Mouse (Mus musculus) kidney, adult 8-10 months (tissue): ENCODE data around the gene Cdyl.

Experiments used
- DNase-seq, 2 experiments: peaks; one replicate each; pipeline ENCODE4 v3.0.0; 2022

The Cdyl gene

DNA sequence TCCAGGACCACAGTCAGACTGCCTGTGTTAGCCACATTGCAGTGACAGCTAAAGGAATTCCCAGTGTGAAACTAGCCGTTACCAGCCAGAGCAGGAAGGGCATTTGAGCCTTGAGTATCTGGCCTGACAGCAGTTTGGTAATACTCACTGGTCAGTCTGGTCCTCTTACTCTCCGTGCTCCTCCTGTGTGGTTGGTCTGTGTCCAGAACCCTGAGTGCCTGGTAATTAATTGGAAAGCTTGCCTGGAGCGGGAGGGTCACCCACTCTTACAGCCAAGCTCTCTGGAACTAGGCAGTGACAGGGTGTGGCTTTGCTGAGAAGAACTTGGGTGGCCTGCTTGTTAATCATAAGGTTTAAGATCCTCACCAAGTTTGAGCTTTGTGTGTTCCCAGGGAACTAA, 189.1 kb downstream of the Cdyl start:
- peak; percentile 27 to 28 for DNase-seq

DNA sequence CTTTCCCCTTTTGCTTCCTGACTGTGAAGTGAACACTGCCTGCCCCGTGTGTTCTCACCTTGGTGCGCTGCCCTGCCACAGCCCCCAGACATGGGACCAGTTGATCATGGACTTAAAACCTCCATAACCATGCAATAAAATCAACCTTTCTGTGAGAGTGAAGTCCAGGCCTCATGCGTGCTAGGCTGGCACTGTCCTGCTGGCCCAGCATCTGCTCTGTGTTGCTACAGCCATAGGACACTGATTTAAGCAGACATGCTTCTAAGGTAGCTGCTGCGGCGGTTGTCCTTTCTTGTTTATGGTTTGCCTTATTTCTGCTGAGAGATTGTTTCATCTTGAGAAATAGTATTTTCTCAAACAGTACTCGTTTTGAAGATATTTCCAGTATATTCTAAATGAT, 191.9 kb downstream of the Cdyl start:
- DNase-seq = no peak

DNA sequence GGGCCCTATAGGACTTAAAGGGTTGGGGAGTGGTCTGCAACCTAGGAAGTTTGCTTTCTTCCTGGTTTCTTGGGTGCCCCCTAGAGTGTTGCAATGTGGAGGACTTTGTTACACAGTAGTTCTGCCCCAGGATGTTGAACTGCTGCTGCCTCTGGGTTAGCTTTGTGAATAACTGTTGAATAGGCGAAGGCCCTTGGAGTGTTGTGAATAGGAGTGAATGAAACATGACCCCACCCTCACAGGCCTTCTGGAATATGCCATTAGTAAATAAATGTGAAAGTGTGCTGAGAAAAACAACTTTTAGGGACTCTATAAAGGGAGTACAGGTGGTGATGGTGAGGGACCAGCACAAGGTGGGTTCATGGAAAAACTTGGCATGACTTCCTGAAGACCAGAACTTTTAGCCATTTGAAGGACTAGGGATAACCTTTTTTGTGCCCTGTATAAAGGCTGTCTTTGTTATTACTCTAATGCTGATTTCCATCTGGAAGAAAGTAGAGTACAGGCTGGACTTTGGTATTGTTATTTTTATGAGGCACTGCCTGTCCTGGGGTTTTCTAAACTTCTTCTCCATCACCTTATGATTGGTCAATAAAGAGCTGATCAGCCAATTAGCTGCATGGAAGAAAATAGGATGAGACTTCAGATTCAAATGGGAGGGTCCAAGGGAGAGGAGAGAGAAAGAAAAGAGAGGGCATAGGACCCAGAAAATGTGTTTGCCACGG, 193.4 kb downstream of the Cdyl start:
- DNase-seq = no peak

DNA sequence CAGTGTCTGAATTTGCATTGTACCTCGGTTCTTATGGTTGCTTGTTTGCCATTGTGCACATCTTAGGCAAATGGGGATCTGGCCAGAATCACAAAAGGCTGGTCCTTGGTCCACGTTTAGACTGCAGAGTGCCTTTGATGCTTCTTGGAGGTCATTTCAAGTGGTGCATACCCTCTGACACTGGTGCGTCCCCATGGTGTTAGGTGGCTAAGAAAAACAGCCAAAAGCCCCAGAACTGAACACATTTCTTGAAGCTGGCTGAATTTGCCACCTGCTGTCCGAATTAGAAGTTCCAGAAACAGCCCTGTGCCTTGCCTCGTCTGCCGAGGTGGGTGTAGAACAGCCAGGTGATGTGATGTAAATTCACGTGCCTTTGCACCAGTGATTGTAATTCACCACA, 197.9 kb downstream of the Cdyl start:
- DNase-seq = no peak

DNA sequence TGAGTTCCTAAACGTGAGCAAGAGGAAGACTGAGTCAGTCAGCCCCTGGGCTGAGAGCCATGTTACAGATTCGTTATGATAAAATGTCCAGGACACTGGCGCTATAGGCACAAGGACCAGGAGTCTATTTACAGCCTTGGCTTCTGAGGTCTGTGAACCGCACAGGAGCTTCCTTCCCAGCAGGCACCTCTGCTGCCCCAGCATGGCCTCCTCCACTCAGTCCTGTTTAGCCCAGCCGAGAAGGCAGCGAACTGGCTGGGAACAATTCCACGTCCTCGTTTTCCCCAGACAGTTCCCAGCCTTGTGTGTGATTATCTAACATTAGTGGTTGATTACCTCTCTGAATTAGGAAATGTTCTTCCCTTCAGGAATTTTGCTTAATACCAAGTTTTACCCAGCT, 201.3 kb downstream of the Cdyl start:
- DNase-seq = no peak

DNA sequence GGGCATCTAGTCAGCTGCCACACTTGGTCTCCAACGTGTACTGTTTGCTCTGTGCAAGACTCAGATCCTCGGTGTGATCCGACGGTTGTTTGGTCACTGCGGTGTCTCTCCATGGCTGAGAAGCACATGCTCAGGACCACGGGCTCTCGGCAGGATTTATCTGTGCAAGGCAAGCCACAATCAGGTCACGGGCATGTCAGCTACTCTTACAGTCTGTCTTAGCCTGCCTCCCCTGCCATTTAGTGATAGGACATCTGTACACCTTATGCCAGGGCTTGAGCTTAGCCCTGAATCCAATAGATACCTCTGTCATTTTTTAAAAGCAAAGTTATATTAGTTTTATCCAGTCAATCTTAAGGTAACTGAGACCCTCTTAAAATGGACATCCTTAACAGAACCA, 211.0 kb downstream of the Cdyl start:
- no peak for DNase-seq

DNA sequence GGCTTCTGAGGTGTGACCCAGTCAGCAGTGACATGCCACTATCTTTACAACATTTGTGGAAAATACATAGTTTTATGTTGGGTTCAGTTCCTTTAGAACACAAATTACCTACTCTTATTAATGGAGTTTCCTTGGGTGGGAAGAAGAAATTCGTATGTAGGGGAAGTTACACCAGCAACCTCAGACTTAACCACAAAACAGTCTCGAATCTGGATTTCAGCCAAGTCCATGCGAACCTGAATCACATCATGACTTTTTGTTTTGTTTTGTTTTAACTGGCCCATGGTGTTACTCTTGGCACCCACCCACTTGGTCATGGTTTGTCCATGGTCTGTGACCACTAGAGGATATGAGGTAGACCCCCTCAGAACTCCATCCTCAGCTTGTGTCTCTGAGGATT, 211.5 kb downstream of the Cdyl start:
- DNase-seq = no peak

DNA sequence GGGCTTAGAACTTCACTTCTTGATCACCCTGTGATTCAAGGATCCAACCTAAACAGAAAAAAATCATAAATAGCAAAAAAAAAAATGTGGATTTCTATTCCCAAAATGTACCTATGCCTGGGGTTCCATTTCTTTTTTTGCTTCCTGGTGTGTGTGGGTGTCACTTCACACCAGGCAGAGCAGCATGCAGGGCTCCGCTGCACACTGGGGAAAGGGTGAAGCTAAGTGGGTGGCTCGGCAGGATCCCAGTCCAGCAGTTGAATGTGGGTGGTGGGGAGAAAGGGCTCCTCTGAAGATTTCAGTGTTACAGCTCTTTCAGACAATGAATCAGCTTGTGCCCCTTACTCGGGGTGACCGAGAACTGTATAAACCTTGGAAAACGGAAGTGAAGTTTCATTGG, 215.8 kb downstream of the Cdyl start:
- DNase-seq = no peak

DNA sequence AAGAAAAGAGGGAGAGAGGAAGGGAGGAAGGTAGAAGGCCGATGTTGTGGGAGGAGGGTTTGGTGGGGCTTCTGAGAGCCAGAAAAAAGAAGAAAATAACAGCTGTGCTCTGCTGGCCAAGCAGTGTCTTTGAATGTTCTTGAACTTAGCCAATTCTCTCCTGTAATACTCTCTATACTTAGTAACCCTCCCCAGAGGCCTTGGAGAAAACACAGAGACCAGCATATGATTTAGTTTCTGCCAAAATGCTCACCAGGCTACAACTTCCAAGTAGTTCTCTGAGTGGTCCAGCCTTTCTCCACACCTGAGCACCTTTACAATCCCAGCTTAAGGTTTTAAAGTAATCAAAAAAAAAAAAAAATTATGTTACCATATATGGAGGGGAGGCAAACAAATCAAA, 218.6 kb downstream of the Cdyl start:
- DNase-seq = no peak

DNA sequence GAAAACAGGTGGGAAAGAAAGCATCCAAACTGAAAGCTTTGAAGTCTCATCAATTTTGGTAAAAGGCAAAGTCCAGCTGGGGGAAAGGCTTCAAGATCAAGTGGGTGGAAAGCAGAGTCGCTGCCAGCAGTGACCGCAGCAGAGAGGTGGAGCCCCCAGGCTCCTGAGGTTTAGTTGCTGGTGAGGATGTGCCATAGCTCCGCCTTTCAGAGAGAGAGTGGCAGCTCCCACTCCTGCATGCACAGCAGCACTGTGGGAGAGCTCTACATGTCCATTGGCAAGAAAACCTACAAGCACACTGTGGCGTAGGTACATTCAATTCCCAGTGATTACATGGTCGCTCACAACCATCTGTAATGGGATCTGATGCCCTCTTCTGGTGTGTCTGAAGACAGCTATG, 219.4 kb downstream of the Cdyl start:
- DNase-seq = no peak

DNA sequence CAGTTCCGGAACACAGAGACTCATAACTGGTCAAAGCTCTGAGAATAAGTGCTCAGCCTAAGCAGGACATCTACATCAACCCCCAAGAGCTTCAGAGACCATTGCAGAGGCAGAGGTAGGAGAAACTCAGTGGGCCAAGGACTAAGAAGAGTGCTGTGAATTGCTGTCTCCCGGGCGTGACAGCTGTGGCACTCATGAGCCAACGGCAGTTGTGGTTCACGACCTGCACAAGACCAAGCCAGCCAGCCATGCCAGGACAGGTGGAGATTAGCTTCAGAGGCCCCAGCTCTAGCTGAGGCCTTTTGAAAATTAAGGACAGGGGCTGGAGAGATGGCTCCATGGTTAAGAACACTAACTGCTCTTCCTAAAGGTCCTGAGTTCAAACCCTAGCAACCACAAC, 219.9 kb downstream of the Cdyl start:
- DNase-seq = no peak

DNA sequence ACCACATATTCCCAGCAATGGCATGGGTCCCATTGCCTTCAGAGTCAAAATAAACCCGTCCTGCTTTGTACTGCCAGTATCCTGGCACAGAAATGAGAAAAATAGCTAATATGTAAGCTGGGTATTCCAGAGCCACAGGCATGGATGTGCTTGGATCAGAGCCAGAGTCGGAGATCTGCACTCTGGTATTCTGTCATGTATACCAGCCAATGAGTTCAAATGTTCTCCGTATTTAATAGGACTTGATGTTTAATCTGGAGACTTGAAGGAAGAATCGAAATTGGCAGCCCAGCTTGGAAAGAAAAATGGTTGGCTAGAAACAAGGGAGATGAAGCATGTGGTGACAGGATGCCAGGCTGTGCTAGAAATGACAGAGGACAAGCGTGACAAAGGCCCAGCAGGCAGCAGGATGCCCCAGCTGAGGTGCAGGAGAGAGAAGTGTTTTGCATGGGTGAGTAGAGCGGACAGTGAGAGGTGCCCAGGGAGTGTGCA, 221.0 kb downstream of the Cdyl start:
- peak; percentile 59 to 71 for DNase-seq

DNA sequence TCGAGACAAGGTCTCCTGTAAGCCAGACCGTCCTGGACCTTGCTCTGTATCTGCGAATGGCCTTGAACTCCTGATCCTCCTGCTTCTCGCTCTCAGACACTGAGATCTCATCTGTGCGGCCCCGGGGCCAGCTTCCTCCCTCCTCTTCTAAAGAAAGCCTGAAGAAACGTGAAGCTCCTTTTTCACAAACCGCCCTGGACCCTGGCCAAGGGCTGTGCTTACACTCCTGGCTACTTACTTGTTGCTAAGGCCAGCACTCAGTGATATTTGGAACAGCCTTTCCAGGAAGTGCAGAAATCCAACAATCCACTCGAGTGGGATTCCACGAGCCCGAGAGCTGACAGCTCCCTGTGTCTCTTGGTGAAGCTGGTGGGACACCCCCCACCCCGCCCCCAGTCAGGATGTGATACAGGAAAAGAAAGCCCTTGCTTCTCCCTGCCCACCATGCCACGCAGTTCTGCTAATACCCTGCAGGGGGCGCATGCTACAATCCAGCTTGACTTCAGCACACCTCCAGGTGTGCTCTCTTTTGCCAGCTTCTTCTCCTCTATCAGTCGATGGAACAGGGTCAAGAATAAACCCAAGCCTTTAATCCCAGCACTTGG, 226.6 kb downstream of the Cdyl start:
- peak; percentile 6 to 62 for DNase-seq

DNA sequence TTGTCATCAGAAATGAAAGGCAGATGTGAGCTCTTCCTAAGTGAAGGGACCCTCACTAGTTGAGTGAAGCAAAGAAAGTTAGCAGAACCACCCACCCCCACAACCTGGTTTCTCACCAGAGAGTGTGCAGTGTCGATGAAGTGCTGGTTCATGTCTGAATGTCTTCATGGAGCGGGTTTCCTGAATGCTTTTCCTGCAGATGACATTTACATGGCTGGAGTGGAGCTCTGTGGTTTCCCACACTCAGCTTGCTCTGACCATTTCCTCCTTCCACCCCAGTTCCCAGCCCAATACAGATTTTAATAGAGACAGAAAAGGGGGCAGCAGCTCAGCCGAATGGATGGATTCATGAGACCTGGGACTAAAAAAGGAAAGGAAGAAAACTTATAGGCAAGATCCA, 233.2 kb downstream of the Cdyl start:
- no peak for DNase-seq

DNA sequence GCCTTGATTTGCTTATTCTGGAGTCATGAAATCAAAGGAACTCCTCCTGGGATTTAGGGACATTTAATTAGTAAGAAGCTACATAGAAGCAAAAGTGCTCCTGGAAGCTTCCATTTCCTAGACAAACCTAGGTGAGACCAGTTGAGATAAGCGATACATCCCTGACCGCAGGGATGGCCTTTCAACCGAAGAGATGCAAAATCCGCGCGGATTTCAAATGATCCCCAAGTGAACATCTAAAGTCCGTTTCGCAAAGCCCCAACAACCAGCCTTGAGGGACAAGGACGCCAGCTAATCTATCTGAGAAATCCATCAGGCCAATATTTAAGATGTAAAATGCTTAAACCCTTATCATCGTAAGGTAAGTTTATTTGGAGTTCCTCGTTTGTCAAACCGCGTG, 245.7 kb downstream of the Cdyl start:
- DNase-seq = peak; percentile 20 to 21

DNA sequence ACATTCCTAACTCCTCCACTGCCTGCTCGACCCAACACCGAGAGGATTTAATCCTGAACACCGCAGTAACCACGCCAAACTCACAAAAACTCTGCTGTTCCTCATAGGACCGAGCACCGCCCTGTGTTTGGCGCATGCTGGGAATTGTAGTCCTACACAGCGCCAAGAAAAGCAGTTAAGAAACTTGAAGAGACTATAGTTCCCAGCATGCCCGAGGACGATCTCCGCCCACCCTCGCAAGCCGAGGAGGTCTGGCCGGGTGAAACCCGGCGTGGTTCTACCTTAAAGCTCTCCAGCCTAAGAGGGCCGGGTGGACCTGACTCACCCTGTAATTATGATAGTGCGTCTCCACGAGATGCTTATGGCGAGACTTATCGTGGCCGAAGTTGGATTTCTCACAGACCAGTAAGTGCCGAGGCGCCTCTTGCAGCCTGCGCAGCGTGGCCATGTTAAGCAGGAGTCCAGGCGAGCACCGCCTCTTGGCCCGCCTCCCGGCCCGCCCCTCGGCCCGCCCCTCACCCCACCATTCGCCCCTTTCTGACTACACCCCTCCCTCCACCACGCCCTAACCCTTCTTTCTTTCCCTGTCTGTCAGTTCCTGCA, 246.3 kb downstream of the Cdyl start, which contains the start of gene Rpp40:
Gene Rpp40, minus strand, starts transcription at position 481 of the 603 bp plus-strand sequence.
- peak; percentile 92 to 94 for DNase-seq

DNA sequence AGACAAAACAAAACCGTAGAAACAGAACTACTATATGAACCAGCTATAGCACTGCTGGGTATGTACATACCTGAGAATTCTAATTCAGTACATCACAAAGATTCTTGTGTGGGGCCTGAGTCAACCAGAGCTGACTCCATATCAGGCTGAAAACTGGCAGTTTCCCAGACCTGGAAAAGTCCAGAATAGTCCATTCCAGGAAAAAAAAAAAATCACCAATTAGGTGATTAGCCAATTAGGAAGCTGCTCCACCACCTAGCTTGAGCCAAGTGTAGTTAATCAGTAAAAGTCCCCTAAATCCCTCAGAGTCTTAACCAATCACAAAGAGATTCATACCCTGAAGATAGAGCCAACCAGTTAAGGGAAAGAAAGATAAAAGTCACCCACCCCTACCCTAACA, 251.8 kb downstream of the Cdyl start:
- DNase-seq = peak in 1 of 2 experiments; percentile 14
